Mouse (Mus musculus) erythroblast, adult 5-6 weeks (primary cell): ENCODE measurements around the gene Vmn1r121. TPM values are rescaled to one million over a fixed set of nuclear protein-coding genes. Genes with fewer than 3 reads are reported as not detected.
"Not testable (repeated sequence)": the region's sequence is repeated elsewhere in the genome, so short reads cannot be mapped to it uniquely, and the experiment has no call there.

ENCODE experiments used
- ATAC-seq: replicated peaks from 2 replicates; pipeline ENCODE4 v1.8.0; 2016; ENCODE audit warnings: moderate number of reproducible peaks, mild to moderate bottlenecking, moderate TSS enrichment, inconsistent platforms; ENCODE audit not compliant: poor library complexity, low FRiP score, severe bottlenecking
- total RNA-seq, 2 experiments: library from RNA; stranded (forward) in 1 of 2; stranded (reverse) in 1 of 2; fragments of 150-400 nt in 1 of 2; fragments of 200-764, 138-1000 nt in 1 of 2; gene quantifications; 2 replicates each; pipeline versions ENCODE4 v1.2.3 to v1.2.4; 2015 to 2017; ENCODE audit warnings: low replicate concordance in 2 of 2

Gene Vmn1r121
- total RNA-seq (2015; ENCODE audit: low replicate concordance) (not detected in 2 replicates), total RNA-seq (2017; ENCODE audit: low replicate concordance) (0.42 TPM in 1 of 2 replicates, not detected in the other)

DNA sequence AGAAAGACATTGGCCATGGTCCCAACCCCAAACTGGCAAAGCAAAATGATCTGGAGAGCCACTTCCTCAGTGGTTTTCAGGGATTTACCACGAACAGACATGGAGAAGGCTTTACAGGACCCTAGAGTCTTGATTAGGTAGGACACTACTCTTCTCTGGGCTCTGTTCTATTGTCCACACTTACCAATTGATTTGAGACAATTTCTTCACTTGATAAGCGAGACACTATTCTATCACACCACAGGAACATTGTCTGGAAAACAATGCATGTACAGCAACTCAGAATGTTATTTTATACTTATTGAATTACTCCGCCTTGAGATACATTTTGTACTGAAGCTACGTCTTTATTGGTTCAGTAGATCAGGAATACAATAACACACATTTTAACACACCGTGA, at the start of gene Vmn1r121:
Gene Vmn1r121 (minus strand): TSS at position 101 of the 400 bp plus-strand sequence.
- ATAC-seq, result not testable (repeated sequence)

- ATAC-seq, result not testable (repeated sequence)
Observed at GRCm38 (mm10) chr7:21134028-21134427, 35.7 kb upstream of the Vmn1r121 start, which contains the start of gene Vmn1r122. Gene Vmn1r122 (minus strand): TSS chr7:21134128.

DNA sequence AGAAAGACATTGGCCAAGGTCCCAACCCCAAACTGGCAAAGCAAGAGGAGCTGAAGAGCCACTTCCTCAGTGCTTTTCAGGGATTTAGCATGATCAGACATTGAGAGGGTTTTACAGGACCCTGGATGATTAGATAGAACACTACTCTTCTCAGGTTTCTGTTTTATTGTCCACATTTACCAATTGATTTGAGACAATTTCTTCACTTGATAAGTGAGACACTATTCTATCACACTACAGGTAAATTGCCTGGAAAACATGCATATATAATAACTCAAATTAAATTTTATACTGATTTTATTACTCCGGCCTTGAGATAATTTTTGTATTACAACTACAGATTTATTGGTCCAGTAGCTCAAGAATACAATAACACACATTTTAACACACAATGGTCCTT, 44.6 kb downstream of the Vmn1r121 start, which contains the start of gene Vmn1r120:
Gene Vmn1r120 (minus strand): TSS at position 101 of the 400 bp plus-strand sequence.
- ATAC-seq, result not testable (repeated sequence)

Other genes with a start within 250 kb of the Vmn1r121 start
- gene Vmn1r116, start 226.3 kb downstream of the Vmn1r121 start, total RNA-seq (2015; ENCODE audit: low replicate concordance), result not detected in 2 replicates
- not detected in 2 replicates for gene Vmn1r116, start 226.3 kb downstream of the Vmn1r121 start, total RNA-seq (2017; ENCODE audit: low replicate concordance)
- not detected in 2 replicates for gene Vmn1r117, start 214.4 kb downstream of the Vmn1r121 start, total RNA-seq (2015; ENCODE audit: low replicate concordance)
- not detected in 2 replicates for gene Vmn1r117, start 214.4 kb downstream of the Vmn1r121 start, total RNA-seq (2017; ENCODE audit: low replicate concordance)
- not detected in 2 replicates for gene Vmn1r118, start 186.2 kb downstream of the Vmn1r121 start, total RNA-seq (2015; ENCODE audit: low replicate concordance)
- not detected in 2 replicates for gene Vmn1r118, start 186.2 kb downstream of the Vmn1r121 start, total RNA-seq (2017; ENCODE audit: low replicate concordance)
- not detected in 2 replicates for gene Vmn1r119, start 86.1 kb downstream of the Vmn1r121 start, total RNA-seq (2015; ENCODE audit: low replicate concordance)
- not detected in 2 replicates for gene Vmn1r119, start 86.1 kb downstream of the Vmn1r121 start, total RNA-seq (2017; ENCODE audit: low replicate concordance)
- gene Vmn1r120, start 44.7 kb downstream of the Vmn1r121 start, total RNA-seq (2015; ENCODE audit: low replicate concordance), result not detected in 2 replicates
- gene Vmn1r120, start 44.7 kb downstream of the Vmn1r121 start, total RNA-seq (2017; ENCODE audit: low replicate concordance), result not detected in 2 replicates
- gene Vmn1r122, start 35.6 kb upstream of the Vmn1r121 start, total RNA-seq (2015; ENCODE audit: low replicate concordance), result not detected in 2 replicates
- gene Vmn1r122, start 35.6 kb upstream of the Vmn1r121 start, total RNA-seq (2017; ENCODE audit: low replicate concordance), result not detected in 2 replicates
- gene Vmn1r123, start 63.7 kb upstream of the Vmn1r121 start, total RNA-seq (2015; ENCODE audit: low replicate concordance), result not detected in 2 replicates
- gene Vmn1r123, start 63.7 kb upstream of the Vmn1r121 start, total RNA-seq (2017; ENCODE audit: low replicate concordance), result not detected in 2 replicates
- not detected in 2 replicates for gene Gm5157, start 91.9 kb upstream of the Vmn1r121 start, total RNA-seq (2015; ENCODE audit: low replicate concordance)
- not detected in 2 replicates for gene Gm5157, start 91.9 kb upstream of the Vmn1r121 start, total RNA-seq (2017; ENCODE audit: low replicate concordance)
- not detected in 2 replicates for gene Vmn1r124, start 162.1 kb upstream of the Vmn1r121 start, total RNA-seq (2015; ENCODE audit: low replicate concordance)
- gene Vmn1r124, start 162.1 kb upstream of the Vmn1r121 start, total RNA-seq (2017; ENCODE audit: low replicate concordance), result not detected in 2 replicates
- gene Vmn1r125, start 173.7 kb upstream of the Vmn1r121 start, total RNA-seq (2015; ENCODE audit: low replicate concordance), result not detected in 2 replicates
- not detected in 2 replicates for gene Vmn1r125, start 173.7 kb upstream of the Vmn1r121 start, total RNA-seq (2017; ENCODE audit: low replicate concordance)
- gene Vmn1r126, start 203.0 kb upstream of the Vmn1r121 start, total RNA-seq (2015; ENCODE audit: low replicate concordance), result not detected in 2 replicates
- gene Vmn1r126, start 203.0 kb upstream of the Vmn1r121 start, total RNA-seq (2017; ENCODE audit: low replicate concordance), result not detected in 2 replicates
- not detected in 2 replicates for gene Vmn1r127, start 221.3 kb upstream of the Vmn1r121 start, total RNA-seq (2015; ENCODE audit: low replicate concordance)
- not detected in 2 replicates for gene Vmn1r127, start 221.3 kb upstream of the Vmn1r121 start, total RNA-seq (2017; ENCODE audit: low replicate concordance)